Mouse (Mus musculus) kidney, postnatal 10 days (tissue): ENCODE measurements around the gene Zfc3h1.
A peak's percentile ranks its signal among the peaks of the same experiment; 100 is the strongest.

Source experiments
- DNase-seq: peaks from one replicate; pipeline ENCODE4 v3.0.0; 2021; ENCODE audit warnings: mixed read lengths

The Zfc3h1 gene

GRCm38 (mm10) chr10:115385018-115386002 is 551 bp downstream of the Zfc3h1 start:
- DNase-seq, result peak; percentile 76

- no peak for DNase-seq
These were observed 3.1 kb downstream of the Zfc3h1 start for GRCm38 (mm10) chr10:115387891-115388290.

GRCm38 (mm10) chr10:115391076-115391475 is 6.3 kb downstream of the Zfc3h1 start:
- DNase-seq, result no peak

- DNase-seq, result no peak
These were observed 7.1 kb downstream of the Zfc3h1 start for GRCm38 (mm10) chr10:115391896-115392295.

DNA sequence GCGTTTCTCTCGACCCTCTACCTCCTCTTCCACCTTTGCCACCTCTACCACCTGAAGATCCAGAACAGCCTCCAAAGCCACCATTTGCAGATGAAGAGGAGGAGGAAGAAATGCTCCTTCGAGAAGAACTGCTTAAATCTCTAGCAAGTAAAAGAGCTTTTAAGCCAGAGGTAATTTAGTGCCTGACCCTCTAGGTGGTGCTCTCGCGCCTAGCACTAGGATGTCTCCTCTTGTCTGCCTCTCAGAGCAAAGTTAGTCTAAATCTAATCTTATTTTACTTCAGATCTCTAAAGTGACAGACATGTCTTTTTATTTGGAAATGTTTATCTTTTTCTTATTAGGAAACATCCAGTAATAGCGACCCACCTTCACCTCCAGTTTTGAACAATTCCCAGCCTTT is 21.6 kb downstream of the Zfc3h1 start:
- DNase-seq, result peak; percentile 77

- no peak for DNase-seq
These were observed 28.7 kb downstream of the Zfc3h1 start for GRCm38 (mm10) chr10:115413496-115413895.

DNA sequence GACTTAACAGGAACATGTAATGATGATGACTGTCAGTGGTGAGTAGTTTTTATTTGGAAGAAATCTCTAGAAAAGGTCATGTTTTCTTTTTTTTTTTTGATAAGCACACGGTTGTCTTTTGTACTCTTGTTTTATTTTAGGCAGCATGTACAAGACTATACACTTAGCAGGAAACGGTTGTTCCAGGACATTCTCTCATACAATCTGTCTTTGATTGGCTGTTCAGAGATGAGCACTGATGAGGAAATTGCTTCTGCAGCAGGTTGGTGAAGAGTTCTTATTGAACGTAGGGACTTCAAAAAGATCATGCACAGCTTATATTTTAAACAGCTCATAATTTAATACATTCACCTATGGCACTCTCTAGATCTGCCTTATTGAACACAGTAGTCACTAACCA is 29.3 kb downstream of the Zfc3h1 start:
- DNase-seq, result no peak

GRCm38 (mm10) chr10:115421976-115422375 is 37.2 kb downstream of the Zfc3h1 start:
- DNase-seq, result no peak

DNA sequence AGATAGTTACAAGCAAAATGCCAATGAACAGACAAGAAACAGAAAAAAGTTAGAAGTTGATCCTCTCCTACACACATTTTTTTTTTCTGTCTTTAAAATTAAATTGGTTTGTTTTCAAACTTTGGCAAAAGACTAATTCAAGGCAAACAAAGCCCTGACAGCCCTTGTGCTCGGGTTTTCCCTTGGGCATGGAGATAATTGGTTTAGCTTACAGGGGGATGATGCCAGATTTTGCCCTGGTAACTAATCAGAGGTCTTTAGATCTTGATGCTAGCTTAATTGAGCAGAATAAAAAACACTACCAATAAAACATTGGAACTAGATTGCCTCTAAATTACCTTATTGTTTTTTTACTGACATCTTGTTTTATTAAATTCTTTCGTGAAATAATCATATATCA is 40.6 kb downstream of the Zfc3h1 start:
- DNase-seq, result no peak

GRCm38 (mm10) chr10:115437286-115437685 is 52.5 kb downstream of the Zfc3h1 start:
- no peak for DNase-seq

GRCm38 (mm10) chr10:115448614-115449013 is 63.9 kb downstream of the Zfc3h1 start:
- no peak for DNase-seq

DNA sequence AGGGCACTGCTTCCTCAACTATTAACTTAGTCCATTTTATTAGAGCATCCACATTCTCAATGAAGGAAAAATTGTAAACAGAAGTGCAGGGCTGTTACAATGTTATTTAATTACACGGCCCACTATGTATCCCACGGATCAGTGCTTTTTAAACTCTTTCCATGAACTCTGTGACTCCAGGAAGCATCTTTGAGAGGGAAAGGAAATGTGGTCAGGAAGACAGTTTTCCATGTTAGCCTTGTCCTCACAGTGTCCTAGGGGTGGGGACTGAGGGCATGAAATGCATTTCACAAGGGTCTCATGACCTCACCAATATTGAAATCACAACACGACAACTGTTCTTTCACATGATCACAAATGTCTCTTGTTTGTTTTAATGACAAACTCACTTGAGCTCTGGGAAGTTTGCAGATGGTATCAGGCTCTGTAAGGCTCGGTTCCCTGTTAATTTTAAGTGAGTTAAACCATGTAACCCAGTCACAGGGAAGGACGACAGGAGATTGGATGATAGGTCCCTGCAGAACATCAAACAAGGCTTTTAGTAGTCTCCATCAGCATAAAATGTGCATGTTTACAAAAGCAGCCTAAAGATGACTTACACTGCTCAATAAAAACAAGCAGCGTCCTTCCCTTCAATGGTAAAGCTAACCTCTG is 72.7 kb downstream of the Zfc3h1 start:
- no peak for DNase-seq

- no peak for DNase-seq
These were observed 77.9 kb downstream of the Zfc3h1 start for GRCm38 (mm10) chr10:115462646-115463045.

GRCm38 (mm10) chr10:115465072-115465471 is 80.3 kb downstream of the Zfc3h1 start:
- DNase-seq, result no peak

- peak; percentile 20 for DNase-seq
These were observed 81.0 kb downstream of the Zfc3h1 start for GRCm38 (mm10) chr10:115465778-115466177.

- no peak for DNase-seq
These were observed 83.2 kb downstream of the Zfc3h1 start for GRCm38 (mm10) chr10:115467985-115468384.

DNA sequence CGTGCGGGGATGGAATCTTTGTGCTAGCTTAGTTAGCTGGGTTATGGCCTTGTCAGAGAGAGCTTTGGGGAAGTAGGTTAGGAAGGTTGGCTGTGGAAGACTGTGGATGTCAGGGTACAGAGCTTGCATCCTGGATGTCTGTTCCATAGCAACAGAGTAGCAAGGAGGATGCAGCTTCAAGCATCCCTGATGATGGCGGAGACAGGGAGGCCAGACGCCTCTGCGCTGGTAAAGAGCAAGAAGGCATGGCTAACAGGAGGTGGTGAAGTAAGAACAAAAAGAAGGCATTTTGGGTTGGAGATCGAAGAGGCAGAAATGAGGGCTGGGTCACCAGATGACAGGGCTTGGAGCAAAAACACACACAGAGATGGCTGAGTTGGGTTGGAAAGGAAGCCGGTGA is 83.9 kb downstream of the Zfc3h1 start:
- DNase-seq, result no peak

DNA sequence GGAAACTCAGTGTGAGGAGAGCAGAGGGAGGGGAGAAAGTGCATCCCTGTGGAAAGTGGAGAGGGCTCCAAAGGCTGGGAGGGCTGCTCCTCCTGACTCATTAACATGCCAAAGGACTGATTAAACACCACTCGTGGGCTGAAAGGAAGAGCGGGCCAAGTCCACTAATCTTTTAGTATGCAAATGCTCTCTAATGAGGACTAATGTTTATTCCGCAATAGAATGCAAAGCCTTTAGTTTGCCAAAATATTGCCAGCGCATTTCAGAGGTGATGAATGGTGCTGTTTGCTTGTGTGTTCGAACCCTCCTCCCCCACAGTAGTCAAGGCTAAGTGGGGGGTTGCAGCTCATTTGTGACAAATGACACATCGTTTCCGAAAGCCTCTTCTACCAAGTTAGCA is 84.3 kb downstream of the Zfc3h1 start:
- no peak for DNase-seq

- no peak for DNase-seq
These were observed 86.0 kb downstream of the Zfc3h1 start for GRCm38 (mm10) chr10:115470621-115471334.

GRCm38 (mm10) chr10:115473213-115473961 is 88.6 kb downstream of the Zfc3h1 start:
- no peak for DNase-seq

DNA sequence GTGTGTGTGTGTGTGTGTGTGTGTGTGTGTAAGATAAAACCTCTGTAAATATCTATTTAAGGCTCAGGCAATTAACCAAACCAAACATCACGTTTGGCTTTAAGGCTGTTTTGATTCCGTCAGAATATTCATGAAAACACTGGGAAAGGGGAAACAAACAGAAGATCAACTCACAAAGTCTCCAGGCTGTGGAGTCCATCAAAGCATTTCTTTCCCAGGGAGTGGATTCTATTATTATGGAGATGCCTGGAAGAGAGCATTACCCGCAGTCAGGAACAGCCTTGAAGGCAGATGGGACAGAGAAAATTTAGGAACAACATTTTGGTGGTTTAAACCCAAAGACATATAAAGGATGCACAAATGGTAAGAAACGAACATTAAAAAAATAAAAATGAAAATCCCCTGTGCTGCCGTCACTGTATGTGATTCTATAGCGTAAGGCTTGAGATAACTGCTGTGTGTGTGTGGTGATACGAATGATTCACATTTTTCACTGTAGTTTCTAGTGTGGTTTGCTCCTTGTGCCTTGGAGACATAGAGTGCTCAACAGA is 90.3 kb downstream of the Zfc3h1 start:
- DNase-seq, result no peak

DNA sequence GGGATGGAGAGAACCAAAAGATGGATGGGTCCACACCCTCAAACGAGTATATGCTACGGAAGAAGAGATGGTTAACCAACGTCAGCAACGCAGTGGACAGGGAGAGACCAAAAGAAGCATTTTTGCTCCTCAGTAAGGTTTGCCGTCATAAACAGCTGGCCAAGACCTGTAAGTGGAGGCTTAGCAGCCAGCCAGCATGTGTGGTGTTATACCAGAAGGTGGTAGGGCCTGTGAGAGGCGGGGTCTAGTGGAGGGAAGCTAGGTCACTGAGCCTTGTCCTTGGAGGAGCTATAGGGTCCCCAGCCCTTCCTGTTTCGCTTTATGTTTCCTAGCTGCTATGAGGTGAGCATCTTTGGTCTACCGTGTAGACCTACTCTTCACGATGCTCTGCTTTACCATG is 91.7 kb downstream of the Zfc3h1 start:
- DNase-seq, result no peak
